Mouse (Mus musculus) liver, embryonic 14.5 days (tissue): ENCODE measurements around the gene Inip. TPM values are rescaled to one million over a fixed set of nuclear protein-coding genes. Genes with fewer than 3 reads are reported as not detected.

Source experiments
- ATAC-seq: fragments of 200-750 bp; cut with Nextera tagmentation; 2 replicates; pipeline ENCODE4 v1.8.0; 2017; ENCODE audit warnings: moderate number of reproducible peaks, mild to moderate bottlenecking, moderate library complexity; ENCODE audit not compliant: insufficient read depth
- DNase-seq, 3 experiments: peaks; one replicate each; pipeline ENCODE4 v3.0.0-alpha.2; 2012 to 2013; ENCODE audit warnings: low read depth in 3 of 3, low spot score in 3 of 3
- H3K27ac ChIP-seq: fragments of 300-500 bp; sonication (generic); 2 replicates; pipeline ENCODE4 v1.5.1; 2014; ENCODE audit warnings: moderate library complexity, mild to moderate bottlenecking, control low read depth, inconsistent platforms
- H3K27me3 ChIP-seq: fragments of 300-500 bp; sonication (generic); 2 replicates; pipeline ENCODE4 v1.6.1; 2014; ENCODE audit warnings: mild to moderate bottlenecking, low read length, moderate library complexity; ENCODE audit not compliant: control insufficient read depth, insufficient read depth
- H3K36me3 ChIP-seq: fragments of 300-500 bp; sonication (generic); replicated peaks from 2 replicates; pipeline ENCODE4 v1.6.1; 2014; ENCODE audit warnings: low read depth; ENCODE audit not compliant: control insufficient read depth, insufficient read depth
- H3K4me1 ChIP-seq, 2 experiments: fragments of 200-500 bp in 1 of 2; fragments of 300-500 bp in 1 of 2; sonication (generic) in 1 of 2; replicated peaks; 2 replicates each; pipeline ENCODE4 v1.6.1; 2012 to 2014; ENCODE audit warnings: antibody characterized with exemption in 1 of 2, inconsistent platforms in 1 of 2, low read length in 1 of 2; ENCODE audit not compliant: control insufficient read depth in 2 of 2, insufficient read depth in 2 of 2
- H3K4me2 ChIP-seq: fragments of 300-500 bp; sonication (generic); 2 replicates; pipeline ENCODE4 v1.6.1; 2014; ENCODE audit warnings: low read depth, mild to moderate bottlenecking, control low read depth, moderate library complexity
- H3K4me3 ChIP-seq, 2 experiments: fragments of 200-500 bp in 1 of 2; fragments of 300-500 bp in 1 of 2; sonication (generic) in 1 of 2; 2 replicates each; pipeline ENCODE4 v1.5.1; 2012 to 2014; ENCODE audit warnings: low read depth in 2 of 2, low read length in 2 of 2, mild to moderate bottlenecking in 2 of 2, control low read depth in 1 of 2, inconsistent platforms in 1 of 2, moderate library complexity in 1 of 2; ENCODE audit not compliant: insufficient read depth in 1 of 2
- H3K9ac ChIP-seq: fragments of 300-500 bp; sonication (generic); replicated peaks from 2 replicates; pipeline ENCODE4 v1.6.1; 2014; ENCODE audit warnings: mild to moderate bottlenecking, control low read depth, moderate library complexity
- H3K9me3 ChIP-seq: fragments of 300-500 bp; sonication (generic); 2 replicates; pipeline ENCODE4 v1.6.1; 2016; ENCODE audit warnings: low read length, mixed read lengths; ENCODE audit not compliant: control insufficient read depth
- CTCF ChIP-seq: IDR thresholded peaks from 2 replicates; pipeline ENCODE4 v1.5.1; 2016; ENCODE audit warnings: antibody characterized with exemption, low read depth, control low read depth
- EP300 ChIP-seq: IDR thresholded peaks from 2 replicates; pipeline ENCODE4 v1.6.1; 2016; ENCODE audit warnings: antibody characterized with exemption, low read depth
- WGBS: fragments of 180-500 bp; shearing (Covaris S2); extraction: QIAGEN DNeasy Blood & Tissue Kit; methylation state at CpG from one replicate; pipeline ENCODE4 v1.1.7; 2014; ENCODE audit not compliant: insufficient replicate concordance; 5-methylcytosine and 5-hydroxymethylcytosine counted together
- polyA plus RNA-seq, 2 experiments: library from polyadenylated mRNA; depleted of rRNA in 1 of 2; stranded (reverse) in 1 of 2; unstranded in 1 of 2; fragments of >200 nt; fragmentation: Nextera tagmentation in 1 of 2; extraction: Ambion mirVana in 1 of 2; gene quantifications; 2 replicates each; pipeline versions ENCODE4 v1.2.1 to v1.2.3; 2012 to 2014

Inip gene
- polyA plus RNA-seq, 2 experiments = 8.1 to 16.7 TPM

GRCm38 (mm10) chr4:59753491-59754140 lies 47.8 kb downstream of the Inip start:
- Histone ChIP-seq H3K9ac (no peak overlapping the region), H3K9me3 (no peaks in the 10 kb centered on the region), H3K4me2 (no peak overlapping the region), H3K4me1 (no peaks in the 10 kb centered on the region), H3K27ac (no peak overlapping the region), H3K27me3 (no peaks in the 10 kb centered on the region), H3K4me3 (no peak overlapping the region), H3K36me3 (no peaks in the 10 kb centered on the region)
- no peak for ATAC-seq
- no peak for DNase-seq
- 55% methylated on average over 13 of the region's 13 CpGs for WGBS
- TF ChIP-seq CTCF (no peak), EP300 (no peak)

- TF ChIP-seq EP300 (no peak), CTCF (no peak)
- Histone ChIP-seq H3K36me3 (no peaks in the 10 kb centered on the region), H3K9ac (no peak overlapping the region), H3K27ac (no peak overlapping the region), H3K4me3 (no peak overlapping the region), H3K27me3 (no peaks in the 10 kb centered on the region), H3K4me1 (no peaks in the 10 kb centered on the region; a peak in 1 of 4 replicates), H3K9me3 (no peaks in the 10 kb centered on the region), H3K4me2 (no peak overlapping the region)
- ATAC-seq (no peak), DNase-seq (no peak)
- WGBS = 62% methylated on average over 2 of the region's 2 CpGs
Observed at GRCm38 (mm10) chr4:59739882-59740281, 61.5 kb downstream of the Inip start.

DNA sequence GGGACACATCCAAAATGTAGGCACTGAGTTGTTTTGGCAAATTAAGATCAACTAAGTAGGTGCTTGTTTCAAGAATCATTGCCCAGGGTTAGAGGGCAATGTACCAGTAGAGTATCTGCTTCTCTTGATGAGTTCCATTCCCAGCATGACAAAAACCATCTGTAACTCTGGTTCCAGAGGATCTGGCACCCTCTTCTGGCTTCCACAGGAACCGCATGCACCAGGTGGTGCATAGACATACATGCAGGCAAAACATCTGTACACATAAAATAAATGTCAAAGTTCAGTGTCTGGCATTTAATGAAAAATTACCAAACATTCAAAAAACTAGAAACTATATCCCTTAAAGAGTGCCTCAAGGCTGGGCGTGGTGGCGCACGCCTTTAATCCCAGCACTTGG lies 62.1 kb downstream of the Inip start:
- ATAC-seq (no peak), DNase-seq (peak in 1 of 3 experiments; percentile 23)
- no peak overlapping the region for H3K4me3 ChIP-seq
- H3K9me3 ChIP-seq = no peaks in the 10 kb centered on the region
- WGBS = 87% methylated on average over 4 of the region's 4 CpGs
- no peak overlapping the region for H3K4me2 ChIP-seq
- H3K27ac ChIP-seq = no peak overlapping the region
- H3K9ac ChIP-seq = no peak overlapping the region
- no peaks in the 10 kb centered on the region; a peak in 1 of 4 replicates for H3K4me1 ChIP-seq
- H3K27me3 ChIP-seq = no peaks in the 10 kb centered on the region
- no peaks in the 10 kb centered on the region for H3K36me3 ChIP-seq
- peak; percentile 69 for TF ChIP-seq CTCF
- no peak for TF ChIP-seq EP300

DNA sequence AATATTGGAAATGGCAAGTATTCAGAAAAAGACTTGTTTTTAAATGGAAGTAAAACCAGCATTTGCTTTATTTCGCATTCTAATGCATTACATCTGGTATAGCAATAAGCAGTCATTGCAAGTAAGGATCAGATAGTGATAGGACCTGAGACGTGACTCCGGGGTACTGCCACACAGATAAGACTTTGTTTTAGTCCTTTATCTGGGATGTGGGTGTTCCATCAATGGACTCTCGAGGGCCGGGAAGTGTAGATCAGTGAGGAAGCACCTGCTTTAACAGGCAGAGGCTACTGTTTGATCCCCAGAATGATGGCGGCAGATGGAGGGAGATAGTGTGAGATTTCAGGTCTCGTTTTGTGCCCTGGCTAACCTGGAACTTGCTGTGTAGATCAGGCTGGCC lies 69.8 kb downstream of the Inip start:
- Histone ChIP-seq H3K9ac (no peak overlapping the region), H3K4me1 (peaks cover 3 to 4% of the 10 kb centered on the region in 2 experiments; a peak in 3 of 4 replicates), H3K27ac (no peak overlapping the region), H3K36me3 (no peaks in the 10 kb centered on the region), H3K9me3 (no peaks in the 10 kb centered on the region), H3K4me3 (no peak overlapping the region), H3K27me3 (no peaks in the 10 kb centered on the region), H3K4me2 (no peak overlapping the region)
- 27% methylated on average over 7 of the region's 7 CpGs for WGBS
- ATAC-seq (peak; percentile 39; the same call in 1 of the 2 replicates), DNase-seq (peak in 1 of 3 experiments; percentile 19)
- TF ChIP-seq EP300 (peak; percentile 60; the same call in 1 of the 2 replicates), CTCF (no peak)

DNA sequence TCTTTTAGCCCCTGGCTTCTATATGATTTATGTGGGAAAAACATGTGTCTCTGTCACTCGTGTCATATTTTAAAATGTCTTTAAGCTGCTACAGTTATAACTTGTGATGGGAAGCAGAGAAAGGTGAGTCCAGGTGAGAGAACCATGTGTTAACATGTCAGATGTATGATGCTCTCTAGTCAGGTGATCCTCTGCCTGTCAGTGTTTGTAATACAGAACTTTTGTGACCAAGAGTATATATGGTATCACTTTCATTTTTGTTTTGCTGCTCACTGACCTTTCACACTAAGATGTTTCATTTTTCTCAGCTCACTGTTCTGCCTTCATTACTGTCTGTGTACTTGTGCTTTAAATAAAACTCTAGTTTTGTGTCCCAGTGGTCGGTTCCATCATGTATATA lies 72.5 kb downstream of the Inip start:
- TF ChIP-seq CTCF (no peak), EP300 (no peak)
- Histone ChIP-seq H3K4me3 (no peak overlapping the region), H3K4me2 (no peak overlapping the region), H3K36me3 (no peaks in the 10 kb centered on the region), H3K4me1 (peaks cover 7 to 15% of the 10 kb centered on the region in 2 experiments; a peak in 3 of 4 replicates), H3K27ac (no peak overlapping the region), H3K9ac (no peak overlapping the region), H3K27me3 (no peaks in the 10 kb centered on the region), H3K9me3 (no peaks in the 10 kb centered on the region)
- DNase-seq = no peak
- no peak for ATAC-seq
- WGBS = 70% methylated on average over 2 of the region's 2 CpGs
